Mouse (Mus musculus): ENCODE measurements around the gene Klk9. TPM values are rescaled to one million over a fixed set of nuclear protein-coding genes. Genes with fewer than 3 reads are reported as not detected.

Klk9 gene
- total RNA-seq (2021): not detected

- intact Hi-C loops (cut with DNase I): no loop called here
These were observed at the start of gene Klk9 for GRCm38 (mm10) chr7:43791591-43791990. TSS of gene Klk9 (plus strand) at chr7:43791891.

GRCm38 (mm10) chr7:43747788-43748187, 43.9 kb upstream of the Klk9 start:
- DNase-seq (ENCODE audit: low spot score in 2 of 2): peak in 1 of 2 experiments; percentile 55
- intact Hi-C loops (cut with DNase I): no loop called here

More at GRCm38 (mm10) chr7:43791591-43791990, at the start of gene Klk9:
- DNase-seq (ENCODE audit: low spot score in 2 of 2): no peak

- DNase-seq (ENCODE audit: low spot score in 2 of 2): no peak
- intact Hi-C loops (cut with DNase I): no loop called here
These were observed 38.9 kb upstream of the Klk9 start for GRCm38 (mm10) chr7:43752806-43753205.

GRCm38 (mm10) chr7:43766484-43766883, 25.2 kb upstream of the Klk9 start:
- no peak for DNase-seq (ENCODE audit: low spot score in 2 of 2)
- intact Hi-C loops (cut with DNase I): no loop called here

GRCm38 (mm10) chr7:43768597-43768996, 23.1 kb upstream of the Klk9 start, which contains the start of gene Klk12:
TSS of gene Klk12 (plus strand) at chr7:43768897.
- DNase-seq (ENCODE audit: low spot score in 2 of 2): no peak
- intact Hi-C loops (cut with DNase I): no loop called here

GRCm38 (mm10) chr7:43769636-43770035, 22.1 kb upstream of the Klk9 start:
- DNase-seq (ENCODE audit: low spot score in 2 of 2): no peak
- intact Hi-C loops (cut with DNase I): no loop called here

GRCm38 (mm10) chr7:43770701-43771100, 21.0 kb upstream of the Klk9 start:
- intact Hi-C loops (cut with DNase I): no loop called here
- DNase-seq (ENCODE audit: low spot score in 2 of 2): no peak

GRCm38 (mm10) chr7:43771916-43772315, 19.8 kb upstream of the Klk9 start:
- DNase-seq (ENCODE audit: low spot score in 2 of 2): no peak

GRCm38 (mm10) chr7:43772901-43773300, 18.8 kb upstream of the Klk9 start:
- intact Hi-C loops (cut with DNase I): no loop called here
- no peak for DNase-seq (ENCODE audit: low spot score in 2 of 2)

More at GRCm38 (mm10) chr7:43771916-43772315, 19.8 kb upstream of the Klk9 start:
- intact Hi-C loops (cut with DNase I): no loop called here

- intact Hi-C loops (cut with DNase I): no loop called here
These were observed 17.3 kb upstream of the Klk9 start, which contains the start of gene Klk11 for GRCm38 (mm10) chr7:43774364-43774763. TSS of gene Klk11 (plus strand) at chr7:43774604.

GRCm38 (mm10) chr7:43774802-43775201, 16.9 kb upstream of the Klk9 start:
- DNase-seq (ENCODE audit: low spot score in 2 of 2): no peak
- intact Hi-C loops (cut with DNase I): no loop called here

More at GRCm38 (mm10) chr7:43774364-43774763, 17.3 kb upstream of the Klk9 start, which contains the start of gene Klk11:
- DNase-seq (ENCODE audit: low spot score in 2 of 2): no peak

GRCm38 (mm10) chr7:43775311-43776057, 16.2 kb upstream of the Klk9 start:
- intact Hi-C loops (cut with DNase I): no loop called here
- DNase-seq (ENCODE audit: low spot score in 2 of 2): no peak

- intact Hi-C loops (cut with DNase I): no loop called here
- DNase-seq (ENCODE audit: low spot score in 2 of 2): no peak
These were observed 15.2 kb upstream of the Klk9 start for GRCm38 (mm10) chr7:43776506-43776905.

GRCm38 (mm10) chr7:43777423-43777822, 14.3 kb upstream of the Klk9 start:
- intact Hi-C loops (cut with DNase I): no loop called here
- no peak for DNase-seq (ENCODE audit: low spot score in 2 of 2)

- no peak for DNase-seq (ENCODE audit: low spot score in 2 of 2)
- intact Hi-C loops (cut with DNase I): no loop called here
These were observed 13.3 kb upstream of the Klk9 start for GRCm38 (mm10) chr7:43778176-43778970.

GRCm38 (mm10) chr7:43780241-43780640, 11.4 kb upstream of the Klk9 start:
- intact Hi-C loops (cut with DNase I): loop anchor here (5.0 kb wide), 1 partner anchor 98 kb away; no protein-coding TSS in a partner anchor
- no peak for DNase-seq (ENCODE audit: low spot score in 2 of 2)

GRCm38 (mm10) chr7:43780746-43781145, 10.9 kb upstream of the Klk9 start, which contains the start of gene Klk10:
TSS of gene Klk10 (plus strand) at chr7:43781035.
- intact Hi-C loops (cut with DNase I): loop anchor here (5.0 kb wide), 1 partner anchor 98 kb away; no protein-coding TSS in a partner anchor
- no peak for DNase-seq (ENCODE audit: low spot score in 2 of 2)

GRCm38 (mm10) chr7:43781541-43781940, 10.2 kb upstream of the Klk9 start:
- intact Hi-C loops (cut with DNase I): loop anchor here (5.0 kb wide), 1 partner anchor 99 kb away; no protein-coding TSS in a partner anchor
- no peak for DNase-seq (ENCODE audit: low spot score in 2 of 2)

GRCm38 (mm10) chr7:43782275-43783265, 9.1 kb upstream of the Klk9 start:
- peak; percentile 49 to 67 for DNase-seq (ENCODE audit: low spot score in 2 of 2)
- intact Hi-C loops (cut with DNase I): loop anchor here (5.0 kb wide), 1 partner anchor 100 kb away; no protein-coding TSS in a partner anchor

Measured in left cerebral cortex, postnatal 25 days (tissue).